Mouse (Mus musculus): ENCODE results near the gene Myadm. TPM values are rescaled to one million over a fixed set of nuclear protein-coding genes. Genes with fewer than 3 reads are reported as not detected.

Gene Myadm
- total RNA-seq, 2 experiments from 2014 or later: 3.2 to 14.0 TPM

Other genes with a start within 250 kb of the Myadm start
- not detected in 2 replicates for gene AU018091, start 119.9 kb upstream of the Myadm start, total RNA-seq (2014; fragmentation: Nextera tagmentation)
- gene AU018091, start 119.9 kb upstream of the Myadm start, total RNA-seq (2017): not detected in 2 replicates
- 3.4 TPM in 1 of 2 replicates, not detected in the other for gene Nlrp12, start 39.3 kb upstream of the Myadm start, total RNA-seq (2014; fragmentation: Nextera tagmentation)
- 2.1 and 3.2 TPM in 2 replicates for gene Nlrp12, start 39.3 kb upstream of the Myadm start, total RNA-seq (2017)
- gene Prkcg, start 99 bp downstream of the Myadm start, total RNA-seq (2014; fragmentation: Nextera tagmentation): not detected in 2 replicates
- not detected in 2 replicates for gene Prkcg, start 99 bp downstream of the Myadm start, total RNA-seq (2017)
- not detected in 2 replicates for gene Cacng7, start 43.9 kb downstream of the Myadm start, total RNA-seq (2014; fragmentation: Nextera tagmentation)
- not detected in 2 replicates for gene Cacng7, start 43.9 kb downstream of the Myadm start, total RNA-seq (2017)
- 1.9 TPM in 1 of 2 replicates, not detected in the other for gene Cacng8, start 101.6 kb downstream of the Myadm start, total RNA-seq (2014; fragmentation: Nextera tagmentation)
- not detected in 2 replicates for gene Cacng8, start 101.6 kb downstream of the Myadm start, total RNA-seq (2017)
- gene Cacng6, start 135.1 kb downstream of the Myadm start, total RNA-seq (2014; fragmentation: Nextera tagmentation): not detected in 2 replicates
- not detected in 2 replicates for gene Cacng6, start 135.1 kb downstream of the Myadm start, total RNA-seq (2017)
- not detected in 2 replicates for gene Tarm1, start 213.5 kb downstream of the Myadm start, total RNA-seq (2014; fragmentation: Nextera tagmentation)
- gene Tarm1, start 213.5 kb downstream of the Myadm start, total RNA-seq (2017): 0.41 and 0.95 TPM in 2 replicates

Data from granulocyte monocyte progenitor cell, adult 5-6 weeks (primary cell).